Mouse (Mus musculus) lung, postnatal 0 days (tissue): ENCODE measurements around the gene Igf2bp2. TPM values are rescaled to one million over a fixed set of nuclear protein-coding genes. Genes with fewer than 3 reads are reported as not detected.

Source experiments
- ATAC-seq: fragments of 200-750 bp; cut with Nextera tagmentation; 2 replicates; pipeline ENCODE4 v1.8.0; 2017; ENCODE audit warnings: moderate library complexity
- DNase-seq: peaks from one replicate; pipeline ENCODE4 v3.0.0-alpha.2; 2016; ENCODE audit warnings: low spot score
- H3K27ac ChIP-seq: fragments of 300-500 bp; sonication (generic); 2 replicates; pipeline ENCODE4 v1.5.1; 2014; ENCODE audit warnings: antibody characterized with exemption, mild to moderate bottlenecking, low read length, mixed read lengths
- H3K27me3 ChIP-seq: fragments of 300-500 bp; sonication (generic); replicated peaks from 2 replicates; pipeline ENCODE4 v1.6.1; 2014; ENCODE audit warnings: low read length, mixed read lengths; ENCODE audit not compliant: insufficient read depth
- H3K36me3 ChIP-seq: fragments of 300-500 bp; sonication (generic); 2 replicates; pipeline ENCODE4 v1.6.1; 2014; ENCODE audit warnings: low read length, mixed read lengths; ENCODE audit not compliant: insufficient read depth
- H3K4me1 ChIP-seq: fragments of 300-500 bp; sonication (generic); 2 replicates; pipeline ENCODE4 v1.6.1; 2014; ENCODE audit warnings: antibody characterized with exemption, low read depth, low read length, mixed read lengths; ENCODE audit not compliant: insufficient read depth
- H3K4me2 ChIP-seq: fragments of 300-500 bp; sonication (generic); replicated peaks from 2 replicates; pipeline ENCODE4 v1.6.1; 2014; ENCODE audit warnings: low read depth, mild to moderate bottlenecking, low read length, moderate library complexity, mixed read lengths
- H3K4me3 ChIP-seq: fragments of 300-500 bp; sonication (generic); 2 replicates; pipeline ENCODE4 v1.5.1; 2014; ENCODE audit warnings: low read depth, low read length
- H3K9ac ChIP-seq: fragments of 300-500 bp; sonication (generic); replicated peaks from 2 replicates; pipeline ENCODE4 v1.6.1; 2014; ENCODE audit warnings: low read depth, mild to moderate bottlenecking
- H3K9me3 ChIP-seq: fragments of 300-500 bp; sonication (generic); 2 replicates; pipeline ENCODE4 v1.6.1; 2016; ENCODE audit warnings: low read length, mixed read lengths
- CTCF ChIP-seq: IDR thresholded peaks from 2 replicates; pipeline ENCODE4 v1.5.1; 2016; ENCODE audit warnings: antibody characterized with exemption, mild to moderate bottlenecking
- EP300 ChIP-seq: IDR thresholded peaks from 2 replicates; pipeline ENCODE4 v1.6.1; 2016; ENCODE audit warnings: antibody characterized with exemption, mild to moderate bottlenecking, control low read depth
- WGBS: fragments of 180-500 bp; shearing (Covaris S2); extraction: QIAGEN DNeasy Blood & Tissue Kit; methylation state at CpG from one replicate; pipeline ENCODE4 v1.1.7; 2014; 5-methylcytosine and 5-hydroxymethylcytosine counted together
- polyA plus RNA-seq: library from polyadenylated mRNA; unstranded; fragments of >200 nt; fragmentation: Nextera tagmentation; extraction: Ambion mirVana; gene quantifications from 2 replicates; pipeline ENCODE4 v1.2.1, GENCODE M21; 2015

Gene Igf2bp2
- polyA plus RNA-seq, 1 experiment from 2014 or later = 22.2 TPM

GRCm38 (mm10) chr16:22061555-22062160, 101.4 kb downstream of the Igf2bp2 start:
- TF ChIP-seq EP300 = no peak
- no peak for TF ChIP-seq CTCF
- WGBS = 66% methylated on average over 14 of the region's 14 CpGs

GRCm38 (mm10) chr16:22060416-22060815, 102.7 kb downstream of the Igf2bp2 start:
- ATAC-seq (no peak), DNase-seq (no peak)
- H3K9ac ChIP-seq = no peak overlapping the region
- TF ChIP-seq CTCF (no peak), EP300 (no peak)
- no peak overlapping the region for H3K4me2 ChIP-seq
- no peaks in the 10 kb centered on the region for H3K27me3 ChIP-seq
- 89% methylated on average over 10 of the region's 10 CpGs for WGBS
- H3K4me1 ChIP-seq = no peaks in the 10 kb centered on the region
- peaks cover 14% of the 10 kb centered on the region; the same call in 1 of the 2 replicates for H3K36me3 ChIP-seq
- no peaks in the 10 kb centered on the region for H3K9me3 ChIP-seq
- H3K27ac ChIP-seq = no peak overlapping the region
- no peak overlapping the region for H3K4me3 ChIP-seq

More at GRCm38 (mm10) chr16:22061555-22062160, 101.4 kb downstream of the Igf2bp2 start:
- Histone ChIP-seq H3K27ac (no peak overlapping the region), H3K4me2 (no peak overlapping the region), H3K36me3 (peaks cover 18% of the 10 kb centered on the region; the same call in 1 of the 2 replicates), H3K4me3 (no peak overlapping the region), H3K4me1 (no peaks in the 10 kb centered on the region), H3K27me3 (no peaks in the 10 kb centered on the region), H3K9ac (no peak overlapping the region), H3K9me3 (no peaks in the 10 kb centered on the region)
- DNase-seq = no peak
- no peak for ATAC-seq

- H3K36me3 ChIP-seq = peaks cover 6% of the 10 kb centered on the region; the same call in 1 of the 2 replicates
- ATAC-seq = no peak
Measured at GRCm38 (mm10) chr16:22058871-22059270, 104.2 kb downstream of the Igf2bp2 start.

GRCm38 (mm10) chr16:22057498-22057897, 105.6 kb downstream of the Igf2bp2 start:
- peaks cover 6% of the 10 kb centered on the region; the same call in 1 of the 2 replicates for H3K36me3 ChIP-seq
- H3K27ac ChIP-seq = no peak overlapping the region
- H3K9ac ChIP-seq = no peak overlapping the region
- no peaks in the 10 kb centered on the region for H3K4me1 ChIP-seq
- H3K4me2 ChIP-seq = no peak overlapping the region
- no peaks in the 10 kb centered on the region for H3K9me3 ChIP-seq
- H3K4me3 ChIP-seq = no peak overlapping the region
- no peak for ATAC-seq
- H3K27me3 ChIP-seq = no peaks in the 10 kb centered on the region
- TF ChIP-seq EP300 (no peak), CTCF (no peak)
- DNase-seq = no peak
- whole genome bisulfite sequencing = 83% methylated on average over 6 of the region's 6 CpGs

More at GRCm38 (mm10) chr16:22058871-22059270, 104.2 kb downstream of the Igf2bp2 start:
- Histone ChIP-seq H3K9me3 (no peaks in the 10 kb centered on the region), H3K9ac (no peak overlapping the region), H3K27ac (no peak overlapping the region), H3K27me3 (no peaks in the 10 kb centered on the region), H3K4me3 (no peak overlapping the region), H3K4me2 (no peak overlapping the region), H3K4me1 (no peaks in the 10 kb centered on the region)
- TF ChIP-seq CTCF (no peak), EP300 (no peak)
- no peak for DNase-seq
- 90% methylated on average over 7 of the region's 7 CpGs for WGBS

- WGBS = 93% methylated on average over 21 of the region's 21 CpGs
- TF ChIP-seq EP300 = no peak
- ATAC-seq (no peak), DNase-seq (no peak)
- H3K27ac ChIP-seq = no peak overlapping the region
- no peaks in the 10 kb centered on the region for H3K27me3 ChIP-seq
- no peaks in the 10 kb centered on the region for H3K4me1 ChIP-seq
- H3K4me3 ChIP-seq = no peak overlapping the region
- H3K36me3 ChIP-seq = no peaks in the 10 kb centered on the region
- no peak overlapping the region for H3K4me2 ChIP-seq
- H3K9me3 ChIP-seq = no peaks in the 10 kb centered on the region
- H3K9ac ChIP-seq = no peak overlapping the region
Measured at GRCm38 (mm10) chr16:22053411-22053810, 109.7 kb downstream of the Igf2bp2 start.

GRCm38 (mm10) chr16:22046739-22047366, 116.2 kb downstream of the Igf2bp2 start:
- H3K9ac ChIP-seq = no peak overlapping the region
- no peak for ATAC-seq
- no peaks in the 10 kb centered on the region for H3K9me3 ChIP-seq
- no peaks in the 10 kb centered on the region for H3K4me1 ChIP-seq
- H3K4me3 ChIP-seq = no peak overlapping the region
- no peak overlapping the region for H3K4me2 ChIP-seq
- no peak for DNase-seq
- no peak overlapping the region for H3K27ac ChIP-seq
- TF ChIP-seq EP300 = no peak
- H3K36me3 ChIP-seq = 0 out of 2 replicates have a peak, but pooled peaks cover 18% of the 10 kb centered on the region
- 88% methylated on average over 10 of the region's 10 CpGs for WGBS
- H3K27me3 ChIP-seq = no peaks in the 10 kb centered on the region
